Mouse (Mus musculus): ENCODE data around the gene BC051142.
"Not testable (repeated sequence)": the region's sequence is repeated elsewhere in the genome, so short reads cannot be mapped to it uniquely, and the experiment has no call there.

BC051142 gene

DNA sequence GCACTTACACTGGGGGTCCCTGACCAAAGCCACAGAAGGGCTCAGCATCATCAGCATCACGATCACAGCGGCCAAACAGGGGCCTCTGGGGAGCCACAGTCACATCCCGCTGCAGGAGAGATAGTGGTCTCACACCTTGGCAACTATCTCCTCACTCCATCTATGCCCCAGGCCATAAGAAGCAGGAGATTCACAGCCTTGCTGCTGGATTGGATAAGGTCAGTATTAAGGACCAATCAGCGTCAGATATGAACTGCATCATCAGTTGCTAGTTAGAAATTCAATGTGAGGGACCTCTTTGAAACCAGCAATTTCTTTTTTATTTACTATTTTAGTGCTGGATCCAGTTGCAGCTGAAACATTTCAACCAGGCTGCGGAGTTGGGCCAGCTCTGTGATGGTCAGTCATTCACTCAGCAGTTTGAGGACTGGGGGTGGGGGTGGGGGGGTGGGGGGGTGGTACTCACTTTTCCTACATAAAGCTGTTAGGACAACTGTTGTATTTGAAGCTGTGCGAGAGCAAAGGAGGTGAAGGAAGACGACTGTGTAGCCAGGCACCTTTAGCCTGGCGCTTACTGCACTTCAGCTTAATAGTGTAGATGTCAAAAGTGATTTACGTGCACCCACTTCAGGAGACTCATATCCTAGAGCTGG, 436 bp upstream of the BC051142 start:
- in situ Hi-C loops (cut with MseI, MboI), result no loop called here

DNA sequence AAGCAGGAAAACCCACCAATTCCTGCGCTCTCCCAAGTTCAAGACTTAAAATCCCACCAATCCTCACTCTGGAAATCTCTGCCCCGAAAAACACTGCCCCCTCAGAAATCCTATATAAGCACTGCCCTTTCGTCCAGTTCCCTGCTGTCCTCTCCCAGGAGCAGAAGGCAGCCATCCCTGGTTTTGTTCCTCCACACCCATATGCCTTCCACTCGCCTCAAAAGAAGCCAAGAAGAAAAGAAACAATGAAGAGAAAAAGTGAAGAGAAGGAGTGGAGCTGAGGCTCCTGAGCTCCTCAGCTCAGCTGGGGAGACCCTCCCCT, 735 bp downstream of the BC051142 start:
- in situ Hi-C loops (cut with MseI, MboI), result no loop called here

DNA sequence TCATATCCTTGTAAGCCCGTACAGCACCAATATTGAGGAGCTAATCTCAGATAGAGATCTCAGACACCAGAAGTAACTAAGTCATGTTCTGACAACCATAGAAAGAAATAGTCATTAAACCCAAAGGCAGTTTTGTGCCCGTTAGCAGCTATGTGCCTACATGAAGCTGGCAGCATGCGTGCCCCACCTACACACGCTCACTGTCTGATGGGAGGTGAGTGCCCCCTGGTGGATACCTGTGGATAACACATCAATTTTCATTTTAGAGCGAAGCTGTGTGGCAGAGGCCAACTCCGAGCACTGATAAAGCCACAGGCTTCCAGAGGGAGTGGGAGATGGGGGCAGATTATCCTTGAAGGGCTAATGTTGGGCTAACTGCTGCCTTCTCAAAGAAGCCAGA, 12.5 kb downstream of the BC051142 start:
- in situ Hi-C loops (cut with MseI, MboI), result no loop called here

DNA sequence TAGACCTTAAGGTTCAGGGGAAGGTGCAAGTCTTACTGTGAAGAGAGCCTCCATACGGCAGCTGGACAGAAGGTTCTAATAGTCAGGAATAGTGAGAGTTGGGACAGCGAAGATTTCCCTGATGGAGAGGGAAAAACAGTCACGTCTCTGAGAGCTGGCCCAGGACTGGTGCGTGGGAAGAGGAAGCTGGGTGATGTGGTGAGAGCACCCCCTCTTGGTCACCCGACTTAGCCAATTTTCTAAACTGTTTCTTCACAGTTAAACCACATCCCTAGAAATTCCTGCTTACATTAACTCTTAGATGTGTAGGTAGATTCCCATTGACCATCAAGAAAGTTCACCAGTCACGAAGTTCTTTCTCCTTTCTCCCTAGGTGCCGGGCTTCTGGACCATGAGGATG, 21.4 kb downstream of the BC051142 start:
- in situ Hi-C loops (cut with MseI, MboI), result no loop called here

DNA sequence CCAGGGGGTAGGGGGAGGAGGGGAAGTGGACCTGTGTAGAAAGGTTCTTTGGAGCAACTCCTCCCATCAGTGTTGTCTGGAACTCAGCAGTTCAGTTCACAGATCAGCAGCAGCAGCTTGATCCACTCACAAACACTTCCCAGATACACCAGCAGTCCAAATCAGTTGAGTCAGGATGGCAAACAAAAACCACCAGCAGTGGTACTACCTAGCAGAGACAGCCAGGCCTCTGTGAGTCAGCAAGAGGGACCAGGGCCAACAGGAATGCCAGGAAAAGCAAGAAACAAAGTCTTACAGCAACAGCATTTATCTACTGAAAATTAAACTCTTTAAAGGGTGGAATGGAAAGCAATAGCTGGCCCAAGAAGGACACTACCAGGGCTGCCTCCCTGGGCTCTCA, 29.0 kb downstream of the BC051142 start:
- in situ Hi-C loops (cut with MseI, MboI), result no loop called here

DNA sequence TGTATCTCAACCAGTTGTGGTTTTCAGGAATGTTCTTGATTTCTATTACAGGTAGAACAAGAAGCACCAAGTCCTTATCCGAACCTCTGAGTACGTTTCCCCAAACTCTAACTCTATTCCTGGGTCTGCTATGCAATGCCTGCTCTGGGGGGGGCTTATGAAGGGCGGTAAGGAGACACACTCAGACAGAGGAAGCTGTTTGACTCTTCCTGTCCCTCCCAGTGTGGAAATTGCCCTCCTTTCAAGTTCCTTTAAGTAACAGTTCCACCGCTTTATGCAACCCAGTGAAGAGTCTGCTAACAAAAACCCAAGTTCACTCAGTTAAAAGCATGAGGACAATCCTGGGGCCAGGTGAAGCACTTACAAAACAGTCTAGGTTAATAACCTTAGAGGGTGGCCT, 38.5 kb downstream of the BC051142 start:
- in situ Hi-C loops (cut with MseI, MboI), result loop anchor here in 1 of 2 experiments (5.0 kb wide), 1 partner anchor 120 kb away; no protein-coding TSS in a partner anchor

DNA sequence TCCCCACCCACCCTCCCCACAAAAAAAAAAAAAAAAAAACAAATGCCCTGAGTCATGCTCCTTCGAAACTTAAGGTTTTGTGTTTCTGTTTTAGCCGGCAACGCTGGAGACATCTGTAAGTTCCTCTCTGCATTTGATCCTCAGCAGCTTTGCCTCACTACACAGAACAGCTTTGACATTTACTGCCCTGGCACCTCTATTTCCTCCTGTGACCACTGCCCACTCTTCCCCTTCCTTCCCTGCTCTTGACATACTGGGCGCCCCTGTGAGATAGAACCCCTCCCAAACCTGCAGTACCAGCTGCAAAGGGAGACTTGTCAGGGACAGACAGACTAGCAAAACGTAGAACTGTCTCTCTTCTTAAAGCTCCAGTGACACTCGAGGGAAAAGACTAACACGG, 39.0 kb downstream of the BC051142 start:
- in situ Hi-C loops (cut with MseI, MboI), result loop anchor here in 1 of 2 experiments (5.0 kb wide), 1 partner anchor 120 kb away; no protein-coding TSS in a partner anchor

DNA sequence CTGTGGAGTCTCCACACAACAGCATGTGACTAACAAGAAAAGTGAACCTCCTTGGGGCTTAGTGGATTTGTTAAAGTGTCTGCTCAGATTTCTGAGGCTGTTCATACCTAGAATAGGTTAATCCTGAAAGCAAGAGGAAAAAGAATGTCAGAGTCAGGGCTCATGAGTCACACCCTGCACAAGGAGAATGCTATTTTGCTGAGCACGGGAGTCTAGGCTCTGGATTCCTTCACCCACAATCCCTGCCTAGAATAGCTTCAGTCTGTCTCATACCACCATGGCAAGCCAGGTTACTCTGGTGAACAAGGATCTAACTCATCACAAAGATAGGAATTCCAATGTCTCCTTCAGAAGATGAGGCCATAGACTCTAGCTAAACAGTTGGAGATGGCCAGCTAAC, 40.0 kb downstream of the BC051142 start:
- in situ Hi-C loops (cut with MseI, MboI), result loop anchor here in 1 of 2 experiments (5.0 kb wide), 1 partner anchor 119 kb away; no protein-coding TSS in a partner anchor

DNA sequence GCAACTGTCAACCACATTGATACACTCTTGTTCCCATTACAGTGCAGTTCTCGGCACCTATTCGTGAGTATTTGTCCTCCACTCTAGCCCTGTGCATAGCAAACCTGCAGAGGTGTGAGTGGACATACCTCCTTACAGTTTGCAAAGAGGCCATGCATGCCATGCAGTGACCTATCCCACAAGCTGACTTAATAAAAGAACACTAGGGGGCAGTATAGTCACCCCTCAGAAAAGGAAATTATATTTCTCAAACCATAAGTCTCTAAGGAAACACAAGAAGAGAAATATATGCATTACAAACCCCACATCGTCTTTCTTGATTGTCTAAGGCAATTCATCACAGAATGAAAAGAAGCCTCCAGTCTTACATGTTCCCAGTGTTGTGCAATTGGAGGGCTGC, 41.2 kb downstream of the BC051142 start:
- in situ Hi-C loops (cut with MseI, MboI), result loop anchor here (5.0 kb wide), 1 partner anchor 118 kb away; no protein-coding TSS in a partner anchor

DNA sequence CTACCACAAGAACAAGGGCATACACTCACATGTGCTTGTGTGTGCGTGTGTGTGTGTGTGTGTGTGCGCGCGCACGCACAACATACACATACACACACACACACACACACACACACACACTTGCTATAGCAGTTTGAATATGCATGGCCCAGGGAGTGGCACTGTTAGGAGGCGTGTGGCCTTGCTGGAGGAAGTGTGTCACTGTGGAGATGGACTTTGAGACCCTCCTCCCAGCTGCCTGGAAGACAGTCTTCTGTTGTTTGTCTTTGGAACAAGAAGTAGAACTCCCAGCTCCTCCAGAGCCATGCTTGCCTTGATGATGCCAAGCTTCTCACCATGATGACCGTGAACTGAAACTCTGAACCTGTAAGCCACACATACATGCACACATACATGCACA, 43.4 kb downstream of the BC051142 start:
- in situ Hi-C loops (cut with MseI, MboI), result loop anchor here in 1 of 2 experiments (5.0 kb wide), 1 partner anchor 115 kb away; no protein-coding TSS in a partner anchor

DNA sequence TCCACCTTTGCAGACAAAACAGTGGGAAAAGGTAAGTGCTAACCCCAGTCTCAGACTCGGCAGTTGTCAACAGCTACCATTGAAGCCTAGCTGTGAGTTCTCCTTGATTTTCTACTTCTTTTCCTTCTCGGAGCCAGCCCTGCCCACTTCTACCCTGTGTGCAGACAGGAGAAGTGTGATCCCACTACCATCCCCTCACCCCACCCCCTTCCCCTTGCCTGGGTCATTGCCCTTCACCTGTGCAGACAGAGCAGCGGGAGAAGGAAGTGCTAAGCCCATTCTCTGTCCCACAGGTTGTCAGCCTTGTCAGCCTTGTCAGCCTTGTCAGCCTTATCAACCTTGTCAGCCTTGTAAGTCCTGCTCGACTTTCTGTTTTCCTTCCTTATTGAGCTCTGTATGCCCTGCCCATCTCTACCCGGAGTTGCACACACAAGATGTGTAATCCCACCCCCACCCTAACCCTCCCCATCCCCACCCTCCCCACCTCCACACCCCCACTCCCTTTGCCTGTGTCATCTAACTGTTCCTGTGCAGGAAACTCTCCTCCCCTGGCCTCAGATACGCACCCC, 49.9 kb downstream of the BC051142 start:
- in situ Hi-C loops (cut with MseI, MboI), result no loop called here

DNA sequence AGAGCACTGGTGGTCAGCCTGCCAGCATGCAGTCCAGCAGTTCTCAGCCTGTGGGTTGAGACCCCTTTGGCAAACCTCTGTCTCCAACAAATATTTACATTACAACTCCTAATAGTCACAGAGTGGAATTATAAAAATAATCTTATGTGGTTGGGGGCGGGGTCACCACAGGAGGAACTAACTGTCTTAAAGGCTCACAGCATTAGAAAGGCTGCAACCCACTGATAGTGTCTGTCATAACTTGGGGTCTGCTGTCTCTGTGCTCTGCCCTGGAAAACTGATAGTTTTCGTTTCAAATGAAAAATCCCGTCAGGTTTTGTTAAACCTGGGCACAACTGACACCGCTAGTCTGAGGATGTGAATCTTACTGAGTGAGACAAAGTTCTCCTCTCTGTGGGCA, 59.0 kb downstream of the BC051142 start:
- in situ Hi-C loops (cut with MseI, MboI), result no loop called here

DNA sequence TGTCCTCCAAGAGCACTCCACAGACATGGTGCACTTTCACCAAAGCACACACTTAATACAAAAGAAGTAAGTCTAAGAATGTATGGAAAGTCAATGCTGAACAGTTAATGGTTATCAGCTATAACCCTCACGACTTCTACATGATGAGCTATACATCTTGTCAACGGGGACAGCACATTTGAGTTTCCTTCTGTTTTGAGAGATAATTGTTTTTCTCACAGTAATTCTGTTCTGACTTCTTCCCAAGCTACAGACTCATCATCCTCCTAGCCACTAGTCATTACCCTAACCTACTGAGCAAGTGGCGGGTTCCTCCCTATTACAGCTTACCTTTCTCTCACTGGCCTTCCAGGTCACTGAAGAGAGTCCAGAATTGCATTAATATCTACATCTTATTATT, 60.6 kb downstream of the BC051142 start:
- in situ Hi-C loops (cut with MseI, MboI), result no loop called here

DNA sequence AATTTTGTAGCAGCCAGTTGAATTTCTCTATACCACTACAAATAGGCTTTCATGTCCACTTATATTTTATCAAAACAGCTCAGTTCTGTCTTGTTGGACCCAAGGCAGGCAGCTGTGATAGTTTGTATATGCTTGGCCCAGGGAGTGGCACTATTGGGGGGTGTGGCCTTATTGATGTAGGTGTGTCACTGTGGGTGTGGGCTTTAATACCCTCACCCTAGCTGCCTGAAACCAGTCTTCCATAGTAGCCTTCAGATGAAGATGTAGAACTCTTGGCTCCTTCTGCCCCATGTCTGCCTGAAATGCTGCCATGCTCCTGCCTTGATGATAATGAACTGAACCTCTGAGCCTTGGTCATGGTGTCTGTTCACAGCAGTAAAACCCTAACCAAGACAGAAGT, 67.3 kb downstream of the BC051142 start:
- in situ Hi-C loops (cut with MseI, MboI), result not testable (repeated sequence)

DNA sequence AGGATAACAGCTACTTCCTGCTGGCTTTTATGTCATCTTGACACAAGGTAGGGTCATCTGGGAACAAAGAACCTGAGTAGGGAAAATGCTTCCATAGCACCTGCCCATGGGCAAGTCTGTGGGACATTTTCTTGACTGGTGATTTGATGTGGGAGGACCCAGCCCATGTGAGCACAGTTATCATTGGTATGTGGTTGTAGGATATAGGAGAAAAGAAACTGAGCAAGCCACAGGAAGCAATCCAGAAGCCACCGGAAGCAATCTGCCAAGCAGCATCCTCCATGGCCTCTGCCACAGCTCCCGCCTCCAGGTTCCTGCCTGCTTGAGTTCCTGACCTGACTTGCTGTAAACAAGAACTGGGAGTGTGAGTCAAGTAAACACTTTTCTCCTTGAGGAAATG, 71.9 kb downstream of the BC051142 start:
- in situ Hi-C loops (cut with MseI, MboI), result no loop called here

DNA sequence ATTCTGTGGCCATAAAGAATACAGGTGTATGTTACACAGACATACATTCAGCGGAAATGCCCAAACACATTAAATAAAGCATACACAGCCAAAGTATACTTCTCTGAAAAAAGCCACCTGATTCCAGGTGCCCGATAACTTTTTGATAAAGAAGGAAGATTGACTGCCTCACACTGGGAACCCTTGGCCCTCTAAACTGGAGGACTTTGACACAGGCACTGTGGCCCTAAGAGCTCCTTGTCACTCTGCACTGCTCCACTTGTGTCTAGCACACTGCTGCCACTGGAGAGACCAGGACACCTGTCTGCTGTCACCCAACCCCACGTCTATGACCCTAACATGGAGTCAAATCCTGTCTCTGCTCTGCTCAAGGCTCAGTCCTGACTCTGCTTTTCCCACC, 76.4 kb downstream of the BC051142 start:
- in situ Hi-C loops (cut with MseI, MboI), result no loop called here

DNA sequence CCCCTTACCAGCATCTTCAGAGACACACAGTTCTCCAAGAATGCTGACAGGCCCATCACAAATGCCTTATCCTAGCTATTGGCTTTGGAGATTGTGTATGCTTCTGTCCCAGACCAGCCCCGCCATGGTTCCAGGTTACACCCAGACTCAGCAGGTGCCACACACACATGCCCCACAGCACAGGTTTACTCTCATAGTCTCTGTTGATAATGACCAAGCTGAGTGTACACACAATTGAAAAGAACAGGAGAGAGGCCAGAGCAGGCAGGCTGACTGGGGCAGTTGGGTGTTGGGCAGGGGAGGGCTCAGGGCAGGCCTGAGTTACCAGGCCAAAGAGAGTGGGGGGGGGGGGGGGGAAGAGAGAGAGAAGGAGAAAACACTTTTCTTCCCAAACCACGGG, 77.8 kb downstream of the BC051142 start:
- in situ Hi-C loops (cut with MseI, MboI), result no loop called here

DNA sequence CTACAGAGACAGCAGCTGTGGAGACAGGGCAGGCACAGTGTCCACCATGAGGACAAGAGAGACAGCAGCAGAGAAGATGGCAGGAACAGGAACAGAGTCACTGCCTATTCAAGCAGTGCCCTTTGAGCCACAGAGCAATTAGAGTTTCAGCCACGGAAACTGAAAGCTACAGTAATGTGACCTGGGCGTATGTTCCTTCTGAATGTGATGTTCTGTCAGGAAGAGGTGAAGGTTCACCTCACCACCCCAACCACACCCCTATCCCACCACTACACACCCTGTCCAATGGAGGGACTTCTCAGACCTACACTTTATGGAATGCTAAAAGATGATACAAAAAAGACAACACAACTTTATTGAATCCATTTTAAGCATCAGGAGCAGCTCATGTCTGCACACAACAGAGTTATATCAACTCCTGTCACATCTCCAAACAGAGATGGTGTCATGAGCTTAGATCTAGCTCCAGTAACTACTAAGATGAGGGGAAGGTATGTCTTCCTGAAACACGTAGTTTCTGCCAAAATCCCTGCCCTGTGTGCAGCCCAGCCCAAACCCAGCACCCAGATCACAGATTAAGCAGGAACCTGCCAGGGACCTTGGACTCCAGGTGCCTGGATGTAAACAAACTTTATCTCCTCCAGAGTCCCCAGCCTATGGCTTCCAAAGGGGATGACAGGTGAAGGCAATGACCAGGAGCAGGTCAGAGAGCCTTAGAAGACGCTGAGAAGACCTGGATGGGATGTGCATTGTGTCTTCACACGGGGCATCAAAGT, 78.8 kb downstream of the BC051142 start, which contains the start of gene Btnl4:
Gene Btnl4, minus strand, starts transcription at position 81 of the 776 bp plus-strand sequence.
- in situ Hi-C loops (cut with MseI, MboI), result not testable (repeated sequence)

DNA sequence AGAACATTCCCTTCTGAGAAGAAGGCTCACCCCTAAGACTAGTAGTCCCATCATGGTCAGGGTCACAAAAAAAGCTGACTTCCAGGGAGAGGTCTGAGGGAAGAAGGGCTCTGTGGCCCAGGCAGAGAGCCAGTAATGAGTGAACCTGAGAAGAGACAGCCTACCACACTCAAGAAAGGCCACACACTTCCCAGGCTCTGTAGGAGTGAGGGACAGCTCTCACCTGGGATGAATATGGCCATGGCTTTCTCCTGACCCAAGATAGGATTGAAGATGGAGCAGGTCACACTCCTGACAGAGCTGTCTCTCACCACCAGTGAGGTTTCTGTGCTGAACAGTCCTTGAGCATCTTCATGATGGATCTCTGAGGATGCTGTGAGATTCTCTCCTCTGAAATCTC, 94.2 kb downstream of the BC051142 start:
- in situ Hi-C loops (cut with MseI, MboI), result no loop called here

DNA sequence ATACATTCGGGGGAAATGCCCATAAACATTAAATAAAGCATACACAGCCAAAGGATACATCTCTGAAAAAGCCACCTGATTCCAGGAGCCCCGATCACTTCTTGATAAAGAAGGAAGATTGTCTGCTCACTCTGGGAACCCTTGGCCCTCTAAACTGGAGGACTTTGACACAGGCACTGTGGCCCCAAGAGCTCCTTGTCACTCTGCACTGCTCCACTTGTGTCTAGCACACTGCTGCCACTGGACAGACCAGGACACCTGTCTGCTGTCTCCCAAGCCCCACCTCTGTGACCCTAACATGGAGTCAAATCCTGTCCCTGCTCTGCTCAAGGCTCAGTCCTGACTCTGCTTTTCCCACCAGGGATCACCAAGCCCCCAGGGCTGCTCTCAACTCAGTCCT, 96.5 kb downstream of the BC051142 start:
- in situ Hi-C loops (cut with MseI, MboI), result not testable (repeated sequence)

DNA sequence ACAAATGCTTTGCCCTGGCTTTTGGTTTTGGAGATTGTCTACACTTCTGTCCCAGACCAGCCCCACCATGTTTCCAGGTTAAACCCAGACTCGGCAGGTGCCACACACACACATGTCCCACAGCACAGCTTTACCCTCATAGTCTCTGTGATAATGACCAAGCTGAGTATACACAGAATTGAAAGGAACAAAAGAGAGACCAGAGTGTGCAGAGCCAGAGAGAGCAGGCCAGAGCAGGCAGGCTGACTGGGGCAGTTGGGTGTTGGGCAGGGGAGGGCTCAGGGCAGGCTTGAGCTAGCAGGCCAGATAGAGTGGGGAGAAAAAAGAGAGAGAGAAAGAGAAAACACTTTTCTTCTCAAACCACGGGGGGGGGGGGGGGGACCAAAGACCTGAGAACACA, 97.9 kb downstream of the BC051142 start:
- in situ Hi-C loops (cut with MseI, MboI), result no loop called here

DNA sequence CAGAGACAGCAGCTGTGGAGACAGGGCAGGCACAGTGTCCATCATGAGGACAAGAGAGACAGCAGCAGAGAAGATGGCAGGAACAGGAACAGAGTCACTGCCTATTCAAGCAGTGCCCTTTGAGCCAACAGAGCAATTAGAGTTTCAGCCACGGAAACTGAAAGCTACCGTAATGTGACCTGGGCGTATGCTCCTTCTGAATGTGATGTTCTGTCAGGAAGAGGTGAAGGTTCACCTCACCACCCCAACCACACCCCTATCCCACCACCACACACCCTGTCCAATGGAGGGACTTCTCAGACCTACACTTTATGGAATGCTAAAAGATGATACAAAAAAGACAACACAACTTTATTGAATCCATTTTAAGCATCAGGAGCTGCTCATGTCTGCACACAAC, 98.7 kb downstream of the BC051142 start:
- in situ Hi-C loops (cut with MseI, MboI), result not testable (repeated sequence)

DNA sequence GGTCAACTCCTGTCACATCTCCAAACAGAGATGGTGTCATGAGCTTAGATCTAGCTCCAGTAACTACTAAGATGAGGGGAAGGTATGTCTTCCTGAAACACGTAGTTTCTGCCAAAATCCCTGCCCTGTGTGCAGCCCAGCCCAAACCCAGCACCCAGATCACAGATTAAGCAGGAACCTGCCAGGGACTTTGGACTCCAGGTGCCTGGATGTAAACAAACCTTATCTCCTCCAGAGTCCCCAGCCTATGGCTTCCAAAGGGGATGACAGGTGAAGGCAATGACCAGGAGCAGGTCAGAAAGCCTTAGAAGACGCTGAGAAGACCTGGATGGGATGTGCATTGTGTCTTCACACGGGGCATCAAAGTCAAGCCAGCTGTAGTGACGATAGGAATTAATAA, 99.1 kb downstream of the BC051142 start:
- in situ Hi-C loops (cut with MseI, MboI), result not testable (repeated sequence)

All from mouse trophoblast stem cell (cell line).